Mouse (Mus musculus) liver, embryonic 15.5 days (tissue): ENCODE measurements around the gene Tmed4. TPM values are rescaled to one million over a fixed set of nuclear protein-coding genes. Genes with fewer than 3 reads are reported as not detected.
A peak's percentile ranks its signal among the peaks of the same experiment; 100 is the strongest.

Experiments used
- ATAC-seq: fragments of 200-750 bp; cut with Nextera tagmentation; 2 replicates; pipeline ENCODE4 v1.8.0; 2017; ENCODE audit warnings: moderate number of reproducible peaks, mild to moderate bottlenecking, moderate library complexity; ENCODE audit not compliant: insufficient read depth
- H3K27ac ChIP-seq: fragments of 300-500 bp; sonication (generic); replicated peaks from 2 replicates; pipeline ENCODE4 v1.5.1; 2015; ENCODE audit warnings: mild to moderate bottlenecking, inconsistent platforms
- H3K27me3 ChIP-seq: fragments of 300-500 bp; sonication (generic); 2 replicates; pipeline ENCODE4 v1.6.1; 2015; ENCODE audit warnings: mild to moderate bottlenecking, inconsistent platforms
- H3K36me3 ChIP-seq: fragments of 300-500 bp; sonication (generic); replicated peaks from 2 replicates; pipeline ENCODE4 v1.6.1; 2015; ENCODE audit warnings: moderate library complexity, mild to moderate bottlenecking, inconsistent platforms
- H3K4me1 ChIP-seq: fragments of 300-500 bp; sonication (generic); replicated peaks from 2 replicates; pipeline ENCODE4 v1.6.1; 2015; ENCODE audit warnings: inconsistent platforms
- H3K4me2 ChIP-seq: fragments of 300-500 bp; sonication (generic); 2 replicates; pipeline ENCODE4 v1.6.1; 2015; ENCODE audit warnings: moderate library complexity, mild to moderate bottlenecking, inconsistent platforms
- H3K4me3 ChIP-seq: fragments of 300-500 bp; sonication (generic); replicated peaks from 2 replicates; pipeline ENCODE4 v1.5.1; 2015; ENCODE audit warnings: mild to moderate bottlenecking, inconsistent platforms
- H3K9ac ChIP-seq: fragments of 300-500 bp; sonication (generic); 2 replicates; pipeline ENCODE4 v1.6.1; 2015; ENCODE audit warnings: moderate library complexity, mild to moderate bottlenecking, inconsistent platforms
- H3K9me3 ChIP-seq: fragments of 300-500 bp; sonication (generic); replicated peaks from 2 replicates; pipeline ENCODE4 v1.6.1; 2016; ENCODE audit warnings: inconsistent platforms
- WGBS: fragments of 180-500 bp; shearing (Covaris S2); methylation state at CpG from one replicate; pipeline ENCODE4 v1.1.7; 2015; ENCODE audit warnings: mixed read lengths; ENCODE audit not compliant: insufficient replicate concordance; 5-methylcytosine and 5-hydroxymethylcytosine counted together
- polyA plus RNA-seq: library from polyadenylated mRNA; unstranded; fragments of >200 nt; fragmentation: Nextera tagmentation; extraction: Ambion mirVana; gene quantifications from 2 replicates; pipeline ENCODE4 v1.2.1, GENCODE M21; 2015

Tmed4 gene
- polyA plus RNA-seq, result 39.8 and 41.4 TPM in 2 replicates

DNA sequence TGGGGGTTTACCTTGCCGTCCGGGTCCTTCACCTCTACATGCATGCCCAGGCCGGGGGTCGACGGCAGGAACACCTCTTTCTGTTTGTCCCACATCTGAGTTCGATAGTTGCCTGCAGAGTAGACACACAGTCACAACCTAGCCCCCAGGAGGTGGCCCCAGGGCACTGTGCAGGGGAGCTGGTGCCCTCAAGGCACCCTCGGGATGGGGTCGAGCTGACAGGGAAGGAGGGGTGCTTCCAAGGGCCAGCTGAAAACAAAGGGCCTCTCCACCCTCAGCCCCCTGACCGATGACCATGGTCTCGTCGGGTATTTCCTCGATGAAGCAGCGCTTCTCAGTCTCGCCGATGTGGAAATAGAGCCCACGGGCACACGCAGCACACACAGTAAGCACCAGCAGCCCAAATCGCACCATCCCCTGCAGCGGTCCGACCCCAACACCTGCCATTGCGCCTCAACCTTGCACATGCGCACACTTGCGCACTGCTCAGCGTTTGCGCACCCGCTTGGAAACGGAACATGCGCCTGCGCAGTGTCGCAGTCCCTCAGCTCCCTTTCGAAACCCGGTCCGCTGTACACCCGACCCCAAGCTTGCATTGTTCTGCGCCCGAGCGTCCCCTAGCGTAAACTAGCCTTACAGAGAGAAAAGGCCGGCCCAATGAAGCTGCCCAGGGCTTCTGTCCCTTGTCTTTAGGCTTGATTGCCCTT lies at the start of gene Tmed4:
Gene Tmed4, minus strand, starts transcription at position 484 of the 707 bp plus-strand sequence.
- peaks cover 21% of the 10 kb centered on the region for H3K4me1 ChIP-seq
- WGBS, result under 1% methylated on average over 39 of the region's 39 CpGs
- peak within 1 kb of the TSS; percentile 90 for H3K9ac ChIP-seq
- peaks cover 19% of the 10 kb centered on the region for H3K36me3 ChIP-seq
- peak within 1 kb of the TSS; percentile 70 for H3K27ac ChIP-seq
- peak; percentile 96 for ATAC-seq
- peak within 1 kb of the TSS; percentile 95 for H3K4me2 ChIP-seq
- H3K27me3 ChIP-seq, result no peaks in the 10 kb centered on the region
- H3K9me3 ChIP-seq, result no peaks in the 10 kb centered on the region
- H3K4me3 ChIP-seq, result peak within 1 kb of the TSS; percentile 91

DNA sequence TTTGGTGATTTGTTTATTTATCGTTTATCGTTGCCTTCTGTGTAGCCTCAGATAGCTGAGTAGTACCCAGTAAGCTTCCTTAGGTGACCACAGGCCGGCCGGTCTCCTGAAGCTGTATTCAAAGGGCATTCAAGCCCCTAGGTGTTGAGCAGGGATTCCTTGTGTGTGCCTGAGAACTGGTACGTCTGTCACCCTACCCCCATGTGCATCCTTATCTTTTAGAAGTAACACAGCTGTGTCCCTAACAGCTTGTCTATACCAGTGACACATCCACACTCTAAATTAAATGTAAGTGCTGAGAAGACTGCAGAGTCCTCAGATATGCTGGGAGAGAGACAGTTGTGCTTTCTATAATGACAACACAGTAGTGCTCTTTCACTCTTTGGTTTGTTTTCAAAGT lies 48.7 kb upstream of the Tmed4 start:
- Histone ChIP-seq H3K27me3 (no peaks in the 10 kb centered on the region), H3K27ac (no peak overlapping the region), H3K36me3 (peaks cover 77% of the 10 kb centered on the region), H3K9ac (no peak overlapping the region), H3K4me1 (no peaks in the 10 kb centered on the region), H3K4me3 (no peak overlapping the region), H3K4me2 (no peak overlapping the region), H3K9me3 (no peaks in the 10 kb centered on the region)
- no peak for ATAC-seq
- WGBS, result 68% methylated on average over 5 of the region's 5 CpGs

DNA sequence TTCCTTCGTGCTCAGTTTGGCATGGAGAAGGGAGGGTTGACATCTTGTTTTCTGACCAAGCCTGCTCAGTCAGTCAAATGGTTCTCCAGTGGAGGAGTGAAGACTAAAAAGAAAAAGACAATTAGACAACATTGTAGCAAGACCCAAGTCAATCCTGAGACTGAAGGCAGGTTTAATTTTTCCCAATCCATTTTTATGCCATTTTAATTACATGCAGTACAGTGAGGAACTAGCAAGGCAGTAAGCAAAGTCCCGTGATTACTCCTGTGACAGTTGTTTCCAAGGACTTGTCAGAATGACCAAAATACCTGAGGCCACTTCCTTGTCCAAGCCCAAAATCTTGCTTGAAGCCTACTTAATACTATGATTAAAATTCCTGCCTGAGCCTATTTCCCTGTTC lies 47.4 kb upstream of the Tmed4 start:
- H3K4me1 ChIP-seq, result no peaks in the 10 kb centered on the region
- 81% methylated on average over 2 of the region's 2 CpGs for WGBS
- H3K27ac ChIP-seq, result no peak overlapping the region
- no peak for ATAC-seq
- no peak overlapping the region for H3K9ac ChIP-seq
- H3K4me3 ChIP-seq, result no peak overlapping the region
- H3K9me3 ChIP-seq, result no peaks in the 10 kb centered on the region
- no peak overlapping the region for H3K4me2 ChIP-seq
- peaks cover 83% of the 10 kb centered on the region for H3K36me3 ChIP-seq
- H3K27me3 ChIP-seq, result no peaks in the 10 kb centered on the region

DNA sequence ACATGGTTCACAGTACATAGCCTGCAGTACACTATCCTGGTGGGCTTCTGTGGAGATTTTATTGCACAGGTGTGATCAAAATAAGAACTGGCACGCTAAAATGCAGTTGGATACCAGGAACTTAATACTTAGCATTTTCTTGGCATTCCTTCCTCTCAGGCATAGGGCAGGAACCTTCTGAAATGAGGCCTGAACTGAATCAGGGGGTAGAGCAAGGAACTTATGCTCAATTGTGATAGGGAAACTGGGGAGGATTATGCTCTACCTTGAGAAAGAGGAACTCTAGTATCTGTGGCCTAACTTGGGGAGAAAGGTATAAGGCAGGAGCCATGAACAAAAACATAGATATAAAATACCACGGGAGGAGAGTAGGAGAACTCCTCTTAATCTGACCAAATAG lies 44.7 kb upstream of the Tmed4 start:
- no peak overlapping the region for H3K27ac ChIP-seq
- H3K4me2 ChIP-seq, result no peak overlapping the region
- H3K4me3 ChIP-seq, result no peak overlapping the region
- no peaks in the 10 kb centered on the region for H3K9me3 ChIP-seq
- no peak overlapping the region for H3K9ac ChIP-seq
- no peak for ATAC-seq
- H3K4me1 ChIP-seq, result no peaks in the 10 kb centered on the region
- no peaks in the 10 kb centered on the region for H3K27me3 ChIP-seq
- 53% methylated on average over 2 of the region's 2 CpGs for WGBS
- H3K36me3 ChIP-seq, result peaks cover 93% of the 10 kb centered on the region

DNA sequence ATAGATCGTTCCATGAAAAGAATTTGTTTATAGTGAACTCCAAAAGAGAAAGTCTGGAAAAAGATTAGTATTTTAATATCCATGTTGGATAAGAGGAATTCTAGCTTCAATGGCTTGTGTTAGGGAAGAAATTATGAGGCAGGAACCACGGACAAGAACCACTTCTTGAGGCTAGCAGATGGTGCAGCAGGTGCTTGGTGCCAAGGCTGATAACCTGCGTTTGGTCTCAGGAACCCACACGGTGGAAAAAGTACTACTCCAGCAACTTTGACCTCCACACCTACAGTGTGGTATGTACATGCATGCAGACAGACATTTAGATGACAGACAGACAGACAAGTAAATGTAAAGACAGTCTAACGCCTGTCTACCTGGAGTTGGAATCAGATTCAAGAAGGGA lies 43.9 kb upstream of the Tmed4 start:
- no peak overlapping the region for H3K27ac ChIP-seq
- no peak overlapping the region for H3K4me3 ChIP-seq
- no peak overlapping the region for H3K4me2 ChIP-seq
- 81% methylated on average over 5 of the region's 5 CpGs for WGBS
- no peak overlapping the region for H3K9ac ChIP-seq
- H3K4me1 ChIP-seq, result no peaks in the 10 kb centered on the region
- H3K36me3 ChIP-seq, result peaks cover 94% of the 10 kb centered on the region
- ATAC-seq, result no peak
- H3K27me3 ChIP-seq, result no peaks in the 10 kb centered on the region
- H3K9me3 ChIP-seq, result no peaks in the 10 kb centered on the region

DNA sequence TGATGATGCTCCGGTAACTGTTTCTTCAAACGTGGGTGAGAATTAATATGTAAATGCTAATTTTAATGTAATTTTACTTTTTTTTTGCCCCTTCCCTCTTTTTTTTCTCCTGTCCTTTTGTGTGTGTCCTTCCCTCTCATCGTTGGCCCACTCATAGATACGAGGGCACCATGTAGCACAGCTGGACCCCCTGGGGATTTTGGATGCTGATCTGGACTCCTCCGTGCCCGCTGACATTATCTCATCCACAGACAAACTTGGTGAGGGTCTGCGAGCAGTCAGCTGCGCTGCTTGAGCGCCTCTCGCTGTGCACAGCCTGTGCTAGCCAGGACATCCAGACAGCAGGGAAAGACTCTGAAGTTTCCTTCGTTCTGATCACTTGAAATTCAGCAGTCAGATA lies 42.2 kb upstream of the Tmed4 start:
- ATAC-seq, result no peak
- Histone ChIP-seq H3K4me2 (no peak overlapping the region), H3K9me3 (no peaks in the 10 kb centered on the region), H3K27ac (no peak overlapping the region), H3K36me3 (peaks cover 91% of the 10 kb centered on the region), H3K27me3 (no peaks in the 10 kb centered on the region), H3K9ac (no peak overlapping the region), H3K4me3 (no peak overlapping the region), H3K4me1 (no peaks in the 10 kb centered on the region)
- 86% methylated on average over 11 of the region's 11 CpGs for WGBS

DNA sequence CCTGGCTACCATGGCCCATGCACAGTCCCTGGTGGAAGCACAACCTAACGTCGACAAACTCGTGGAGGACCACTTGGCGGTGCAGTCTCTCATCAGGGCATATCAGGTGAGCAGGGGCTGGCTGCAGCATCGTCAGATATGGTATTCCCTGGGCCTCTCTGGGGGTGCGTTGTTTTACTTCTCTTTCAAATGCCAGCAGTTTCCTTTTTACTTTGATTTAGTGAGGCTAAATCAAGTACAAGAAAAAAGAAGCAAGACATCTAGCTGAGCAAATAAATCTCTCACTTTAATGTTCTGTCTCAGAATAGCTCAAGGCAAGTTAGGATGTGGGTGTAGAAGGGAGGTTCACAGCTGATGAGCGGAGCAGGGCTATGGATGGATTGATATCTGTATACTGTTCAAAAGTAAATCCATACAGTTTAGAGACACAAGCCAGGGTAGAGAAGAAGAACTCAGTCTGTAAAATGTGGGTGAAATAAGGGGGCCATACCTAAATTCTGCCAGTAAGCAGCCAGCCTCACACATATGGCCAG lies 39.3 kb upstream of the Tmed4 start:
- H3K36me3 ChIP-seq, result peaks cover 88% of the 10 kb centered on the region
- no peak for ATAC-seq
- WGBS, result 81% methylated on average over 7 of the region's 7 CpGs

DNA sequence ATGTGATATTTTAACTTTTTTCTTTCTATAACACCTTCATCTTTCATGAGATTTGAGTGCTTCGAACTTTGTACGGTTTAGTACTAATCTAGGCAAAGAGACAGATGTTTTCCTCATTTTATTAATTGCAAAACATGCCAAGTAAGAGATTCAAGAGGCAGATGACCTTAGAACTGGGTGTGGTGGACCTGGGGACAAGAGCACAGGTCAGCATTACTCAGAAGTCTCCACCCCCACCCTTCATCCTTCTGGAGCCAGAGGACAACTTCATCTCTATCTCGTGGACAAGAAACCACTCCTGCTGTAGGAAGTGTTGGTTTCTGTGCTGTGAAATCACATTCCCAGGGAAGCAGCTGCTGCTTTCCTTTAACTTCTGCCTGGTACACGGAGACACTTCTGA lies 33.5 kb upstream of the Tmed4 start:
- WGBS, result 89% methylated on average over 4 of the region's 4 CpGs
- Histone ChIP-seq H3K4me3 (no peak overlapping the region), H3K36me3 (peaks cover 85% of the 10 kb centered on the region), H3K9ac (no peak overlapping the region), H3K27me3 (no peaks in the 10 kb centered on the region), H3K9me3 (no peaks in the 10 kb centered on the region), H3K4me1 (0 out of 2 replicates have a peak, but pooled peaks cover 6% of the 10 kb centered on the region), H3K27ac (no peak overlapping the region), H3K4me2 (no peak overlapping the region)
- no peak for ATAC-seq

More for the DNA sequence above, 39.3 kb upstream of the Tmed4 start:
- H3K9ac ChIP-seq, result no peak overlapping the region
- H3K9me3 ChIP-seq, result no peaks in the 10 kb centered on the region
- no peak overlapping the region for H3K27ac ChIP-seq
- no peak overlapping the region for H3K4me3 ChIP-seq
- H3K4me1 ChIP-seq, result no peaks in the 10 kb centered on the region
- H3K4me2 ChIP-seq, result no peak overlapping the region
- no peaks in the 10 kb centered on the region for H3K27me3 ChIP-seq

DNA sequence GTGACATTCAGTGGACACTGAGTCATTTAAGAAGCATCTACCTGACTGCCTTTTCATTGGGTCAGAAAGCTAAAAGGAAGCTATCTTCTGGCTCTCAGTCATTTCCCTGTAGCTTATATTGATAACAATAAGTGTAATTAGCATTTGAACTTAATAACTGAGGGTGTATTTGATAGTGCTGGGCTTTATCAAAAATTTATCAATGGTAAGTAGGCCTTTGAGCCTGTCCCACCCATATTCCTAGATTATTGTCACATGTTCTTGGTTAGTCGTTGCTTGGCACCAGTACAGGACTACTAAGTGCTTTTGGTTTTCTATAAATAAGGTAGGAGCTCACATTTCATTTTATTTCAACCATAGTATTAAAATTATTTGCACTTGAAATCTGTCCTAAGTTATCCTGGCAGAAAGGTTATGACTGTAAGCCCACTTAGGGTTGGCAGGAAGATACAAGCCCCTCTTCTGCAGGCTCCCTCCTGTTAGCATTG lies 31.3 kb upstream of the Tmed4 start:
- no peak overlapping the region for H3K4me2 ChIP-seq
- no peak overlapping the region for H3K9ac ChIP-seq
- no peak for ATAC-seq
- H3K4me3 ChIP-seq, result no peak overlapping the region
- no peaks in the 10 kb centered on the region for H3K27me3 ChIP-seq
- H3K36me3 ChIP-seq, result peaks cover 90% of the 10 kb centered on the region
- H3K27ac ChIP-seq, result no peak overlapping the region
- H3K4me1 ChIP-seq, result 0 out of 2 replicates have a peak, but pooled peaks cover 6% of the 10 kb centered on the region
- 65% methylated on average over 1 of the region's 1 CpGs for WGBS
- H3K9me3 ChIP-seq, result no peaks in the 10 kb centered on the region

DNA sequence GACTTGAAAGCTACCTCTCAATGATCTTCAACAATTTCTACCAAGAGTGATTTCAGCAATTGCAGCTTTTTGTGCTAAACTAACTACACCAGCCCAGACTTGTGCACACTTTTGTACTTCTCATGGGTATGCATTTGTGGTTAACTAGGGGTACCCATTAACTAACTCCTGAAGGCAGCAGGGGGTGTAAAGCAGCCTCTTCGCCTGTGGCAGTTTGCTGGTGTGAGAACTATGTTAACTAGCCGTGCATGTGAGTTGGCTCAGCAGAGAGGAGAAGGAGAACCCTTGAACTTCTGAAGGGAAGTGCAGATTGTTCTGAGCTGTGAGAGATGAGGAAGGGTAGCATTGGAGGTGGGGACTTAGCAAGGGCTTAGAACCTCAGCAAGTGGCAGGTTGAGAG lies 28.1 kb upstream of the Tmed4 start:
- no peak for ATAC-seq
- 83% methylated on average over 2 of the region's 2 CpGs for WGBS
- Histone ChIP-seq H3K9ac (no peak overlapping the region), H3K4me1 (peaks cover 16% of the 10 kb centered on the region; the same call in 1 of the 2 replicates), H3K27ac (no peak overlapping the region), H3K4me3 (no peak overlapping the region), H3K9me3 (no peaks in the 10 kb centered on the region), H3K36me3 (peaks cover 92% of the 10 kb centered on the region), H3K4me2 (no peak overlapping the region), H3K27me3 (no peaks in the 10 kb centered on the region)

DNA sequence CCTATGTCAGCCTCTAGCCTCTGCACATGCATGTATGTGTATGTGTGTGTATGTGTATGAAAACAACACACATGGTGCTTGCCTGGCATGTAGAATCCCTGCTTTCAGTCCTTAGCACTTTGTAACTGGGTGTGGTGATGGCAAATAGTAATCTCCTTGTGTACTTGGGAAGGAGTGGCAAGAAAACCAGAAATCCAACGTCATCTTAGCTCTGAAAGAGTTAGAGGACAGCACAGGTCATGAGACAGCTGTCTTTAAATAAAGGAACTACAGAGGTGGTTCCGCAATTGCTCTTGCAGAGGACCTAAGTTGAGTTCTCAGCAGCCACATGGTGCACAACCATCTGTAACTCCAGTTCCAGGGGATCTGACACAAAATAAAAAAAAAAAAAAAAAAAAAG lies 24.8 kb upstream of the Tmed4 start:
- H3K27me3 ChIP-seq, result no peaks in the 10 kb centered on the region
- no peak overlapping the region for H3K27ac ChIP-seq
- H3K9ac ChIP-seq, result no peak overlapping the region
- WGBS, result 72% methylated on average over 2 of the region's 2 CpGs
- no peak overlapping the region for H3K4me2 ChIP-seq
- peaks cover 73% of the 10 kb centered on the region for H3K36me3 ChIP-seq
- no peak overlapping the region for H3K4me3 ChIP-seq
- ATAC-seq, result no peak
- no peaks in the 10 kb centered on the region for H3K9me3 ChIP-seq
- peaks cover 36% of the 10 kb centered on the region for H3K4me1 ChIP-seq
